Mouse (Mus musculus) CD4-positive naive resting alpha-beta T cell, adult 57 days (primary cell): ENCODE measurements around the gene Ccdc12. TPM values are rescaled to one million over a fixed set of nuclear protein-coding genes. Genes with fewer than 3 reads are reported as not detected.

Experiments used
- total RNA-seq: library from RNA; stranded (reverse); gene quantifications from one replicate; pipeline ENCODE4 v1.2.4, GENCODE M21; 2023

Ccdc12 gene
- total RNA-seq = 83.5 TPM

DNA sequence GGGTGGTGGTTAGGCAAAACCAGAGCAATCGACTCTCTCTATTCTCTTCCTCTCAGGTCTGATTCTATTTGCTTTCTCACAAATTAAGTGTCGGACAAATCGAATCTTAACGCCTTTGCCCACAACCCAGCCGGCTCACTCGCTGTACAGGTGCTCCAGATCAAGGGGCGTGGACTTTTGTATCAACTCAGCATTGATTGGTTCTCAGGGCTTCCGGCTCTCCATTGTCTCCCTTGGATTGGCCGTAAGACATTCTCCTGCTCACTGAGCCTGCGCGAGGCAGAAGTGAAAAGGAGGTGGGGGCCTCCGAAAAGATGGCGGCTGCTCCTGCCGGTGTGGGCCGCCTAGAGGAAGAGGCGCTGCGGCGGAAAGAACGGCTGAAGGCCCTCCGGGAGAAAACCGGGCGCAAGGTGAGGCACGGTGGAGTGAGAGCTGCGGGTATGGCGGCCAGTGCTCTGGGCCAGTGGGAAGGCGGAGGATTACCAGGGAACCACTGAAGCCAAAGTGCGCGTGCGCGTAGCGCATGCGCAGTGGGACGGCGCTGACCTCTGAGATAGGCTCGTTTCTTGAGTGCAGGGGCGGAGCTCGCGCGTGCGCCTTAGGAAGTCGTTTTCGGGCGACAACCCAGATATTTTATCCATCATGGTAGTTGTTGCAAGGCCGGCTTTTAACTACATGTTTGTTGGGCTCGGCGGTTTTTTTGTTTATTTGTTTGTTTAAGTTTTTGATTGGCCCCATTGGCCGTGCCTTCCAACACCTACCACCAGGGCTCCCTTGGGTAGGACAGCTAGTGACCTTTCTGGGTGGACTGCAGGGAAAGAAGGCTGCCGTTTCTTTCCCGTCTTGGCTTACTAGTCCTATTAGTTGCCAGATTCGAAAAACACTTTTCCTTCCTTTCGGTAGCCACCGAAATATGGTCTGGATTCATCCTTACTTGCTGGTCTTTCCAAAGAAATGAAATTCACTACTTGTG lies at the start of gene Ccdc12:
Gene Ccdc12 (plus strand): TSS at position 255 of the 973 bp plus-strand sequence.

DNA sequence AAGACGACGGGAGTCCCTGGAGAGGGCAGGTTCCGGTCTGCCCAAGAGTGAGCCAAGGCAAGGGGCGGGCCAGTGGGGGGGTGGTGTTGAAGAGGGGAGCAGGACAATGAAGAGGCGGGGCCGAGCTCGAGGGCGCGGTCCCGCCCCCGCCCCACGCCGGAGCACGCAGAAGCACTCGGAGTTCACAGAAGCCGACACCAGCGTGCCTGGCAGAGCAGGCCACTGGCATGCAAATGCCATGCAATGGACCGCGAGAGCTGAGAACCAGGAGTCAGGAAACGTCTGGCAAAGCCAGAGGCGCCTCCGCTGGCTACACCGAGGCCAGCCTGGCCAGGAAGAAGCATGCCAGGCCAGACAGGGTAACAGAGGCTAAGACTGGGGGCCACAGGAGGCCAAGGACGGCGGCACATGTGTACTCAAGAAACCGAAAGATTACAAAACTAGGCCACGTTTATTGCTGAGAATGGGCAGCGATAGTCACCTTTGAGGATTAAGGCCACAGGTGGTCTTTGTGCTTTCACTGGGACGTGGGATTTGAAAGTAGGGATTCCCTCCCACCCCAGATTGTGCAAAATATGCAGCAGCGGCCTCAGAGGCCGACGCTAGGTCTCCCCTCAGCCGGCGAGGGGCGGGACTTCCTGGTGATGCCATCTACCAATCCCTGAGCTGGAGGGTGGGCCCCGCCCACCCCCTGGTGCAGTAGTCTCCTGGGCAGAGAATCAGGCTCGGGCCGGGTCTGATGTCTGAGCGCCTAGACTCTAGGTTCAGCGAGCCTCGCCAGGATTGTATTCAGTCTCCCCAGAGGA lies 31.7 kb upstream of the Ccdc12 start, which contains the start of gene Nradd:
Gene Nradd (minus strand): TSS at position 92 of the 806 bp plus-strand sequence.

GRCm38 (mm10) chr9:110653655-110654461 lies 2.4 kb upstream of the Ccdc12 start, which contains the start of gene Nbeal2:
Gene Nbeal2 (minus strand): TSS chr9:110654161.

DNA sequence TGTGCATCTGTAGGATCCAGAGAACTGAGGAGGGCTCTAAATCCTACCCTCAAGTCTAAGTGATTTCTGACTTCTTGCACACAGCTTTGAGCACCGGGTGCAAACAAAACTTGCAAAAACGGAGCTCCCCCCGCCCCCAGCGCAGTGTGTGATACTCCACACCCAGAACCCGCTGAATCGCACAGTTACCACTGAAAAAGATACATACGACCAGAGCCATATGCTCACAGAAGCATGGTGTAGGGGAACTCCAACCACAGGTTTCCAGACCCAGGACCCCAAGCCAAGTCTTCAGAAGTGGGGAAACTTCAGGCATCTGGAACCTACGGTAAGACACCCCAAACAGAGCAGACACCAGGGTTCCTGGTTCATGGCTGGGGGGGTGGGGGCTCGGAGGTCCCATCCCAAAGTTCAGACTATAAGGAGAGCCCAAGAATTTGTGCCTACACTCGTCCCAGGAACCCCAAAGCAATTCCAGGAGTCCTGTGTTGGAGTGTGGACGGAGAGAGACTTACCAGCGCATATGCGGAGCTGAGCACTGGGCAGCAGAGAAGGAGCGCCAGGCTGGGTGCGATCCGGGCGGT lies 85.5 kb downstream of the Ccdc12 start, which contains the start of gene Myl3:
Gene Myl3 (plus strand): TSS at position 151 of the 584 bp plus-strand sequence.

GRCm38 (mm10) chr9:110746961-110747360 lies 90.7 kb downstream of the Ccdc12 start, which contains the start of gene Pth1r:
Gene Pth1r (minus strand): TSS chr9:110747145.

Other genes with a start within 250 kb of the Ccdc12 start
- gene Ptpn23, start 248.3 kb upstream of the Ccdc12 start, total RNA-seq = 64.4 TPM
- 5.6 TPM for gene Ngp, start 236.8 kb upstream of the Ccdc12 start, total RNA-seq
- 35.7 TPM for gene Klhl18, start 179.8 kb upstream of the Ccdc12 start, total RNA-seq
- 0.27 TPM for gene Kif9, start 179.5 kb upstream of the Ccdc12 start, total RNA-seq
- gene Setd2, start 123.9 kb upstream of the Ccdc12 start, total RNA-seq = 134 TPM
- gene Nradd, start 32.1 kb upstream of the Ccdc12 start, total RNA-seq = 5.7 TPM
- 81.3 TPM for gene Nbeal2, start 2.3 kb upstream of the Ccdc12 start, total RNA-seq
- not detected for gene Myl3, start 85.4 kb downstream of the Ccdc12 start, total RNA-seq
- not detected for gene Pth1r, start 90.6 kb downstream of the Ccdc12 start, total RNA-seq
- not detected for gene Prss42, start 141.7 kb downstream of the Ccdc12 start, total RNA-seq
- not detected for gene Prss44, start 157.5 kb downstream of the Ccdc12 start, total RNA-seq
- gene Prss43, start 170.2 kb downstream of the Ccdc12 start, total RNA-seq = not detected
- gene Prss45, start 178.1 kb downstream of the Ccdc12 start, total RNA-seq = not detected
- gene Prss46, start 188.0 kb downstream of the Ccdc12 start, total RNA-seq = not detected
- gene Prss50, start 201.5 kb downstream of the Ccdc12 start, total RNA-seq = not detected
- gene Als2cl, start 223.4 kb downstream of the Ccdc12 start, total RNA-seq = 526 TPM
- gene Tmie, start 223.6 kb downstream of the Ccdc12 start, total RNA-seq = 29.7 TPM